Mouse (Mus musculus): ENCODE measurements at regions not wholly inside any gene's neighbourhood (a gene's known extent, or its start where the extent isn't known, plus 50 kb on each side); places are given as distances from the start of the nearest gene placed in this dataset.

DNA sequence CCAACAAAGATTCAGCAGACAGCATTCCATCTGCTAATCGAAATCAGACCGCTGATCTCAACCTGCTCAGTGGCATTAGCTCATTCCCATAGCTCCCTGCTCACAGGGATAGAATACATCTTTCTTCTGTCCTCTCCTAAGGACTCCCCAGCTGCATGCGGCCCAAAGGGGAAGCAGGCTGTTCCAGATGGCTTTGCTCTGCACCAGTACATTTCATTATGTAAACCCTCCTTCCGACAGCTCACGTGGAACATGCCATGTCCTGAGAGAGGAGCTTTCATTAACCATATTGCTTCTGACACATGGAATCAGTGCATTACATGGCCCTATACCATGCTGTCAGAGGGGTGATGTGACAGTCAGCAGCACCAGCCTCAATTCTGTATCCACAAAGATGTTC lies 105.9 kb upstream of the Nmur2 start:
- no peaks in the 10 kb centered on the region for H3K9me3 ChIP-seq (replicated peaks)
- peaks cover 4% of the 10 kb centered on the region for H3K4me1 ChIP-seq
- H3K9ac ChIP-seq = no peak overlapping the region
- H3K27ac ChIP-seq = no peak overlapping the region
- H3K36me3 ChIP-seq = no peaks in the 10 kb centered on the region
- peak; percentile 54; the same call in 1 of the 2 replicates for ATAC-seq (ENCODE audit: low FRiP score)
- H3K4me2 ChIP-seq (replicated peaks) = no peak overlapping the region
- peaks cover 22% of the 10 kb centered on the region for H3K27me3 ChIP-seq
- no peak overlapping the region for H3K4me3 ChIP-seq
- WGBS = 67% methylated on average over 5 of the region's 5 CpGs

DNA sequence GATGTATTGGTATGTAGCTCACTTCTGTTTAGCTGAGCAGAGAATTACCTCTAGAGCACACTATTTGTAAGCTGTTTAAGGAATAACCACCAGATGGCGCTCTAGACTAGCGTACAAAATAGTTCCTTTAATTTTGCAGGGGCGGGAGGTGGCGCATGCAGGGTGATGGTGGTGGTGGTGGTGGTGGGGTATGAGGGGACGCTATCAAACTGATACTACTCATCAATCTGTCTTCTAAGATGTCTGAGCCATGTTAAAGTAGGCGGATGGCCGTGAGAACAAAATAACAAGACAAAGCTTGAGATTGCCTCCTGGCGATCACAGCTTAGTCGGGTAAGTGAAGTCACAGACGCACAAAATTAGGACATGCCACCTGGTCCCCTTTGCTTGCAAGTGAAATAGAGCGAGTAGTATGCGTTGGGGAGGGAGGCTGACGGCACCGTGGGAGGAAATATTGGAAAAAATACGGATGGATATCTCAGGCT lies 90.6 kb upstream of the Nmur2 start:
- Histone ChIP-seq H3K27ac (no peak overlapping the region), H3K9me3 (replicated peaks) (no peaks in the 10 kb centered on the region), H3K27me3 (no peaks in the 10 kb centered on the region), H3K36me3 (no peaks in the 10 kb centered on the region), H3K4me2 (replicated peaks) (peak overlapping the region; percentile 30), H3K4me3 (no peak overlapping the region), H3K4me1 (no peaks in the 10 kb centered on the region), H3K9ac (no peak overlapping the region)
- no peak for ATAC-seq (ENCODE audit: low FRiP score)
- WGBS = 29% methylated on average over 15 of the region's 15 CpGs

DNA sequence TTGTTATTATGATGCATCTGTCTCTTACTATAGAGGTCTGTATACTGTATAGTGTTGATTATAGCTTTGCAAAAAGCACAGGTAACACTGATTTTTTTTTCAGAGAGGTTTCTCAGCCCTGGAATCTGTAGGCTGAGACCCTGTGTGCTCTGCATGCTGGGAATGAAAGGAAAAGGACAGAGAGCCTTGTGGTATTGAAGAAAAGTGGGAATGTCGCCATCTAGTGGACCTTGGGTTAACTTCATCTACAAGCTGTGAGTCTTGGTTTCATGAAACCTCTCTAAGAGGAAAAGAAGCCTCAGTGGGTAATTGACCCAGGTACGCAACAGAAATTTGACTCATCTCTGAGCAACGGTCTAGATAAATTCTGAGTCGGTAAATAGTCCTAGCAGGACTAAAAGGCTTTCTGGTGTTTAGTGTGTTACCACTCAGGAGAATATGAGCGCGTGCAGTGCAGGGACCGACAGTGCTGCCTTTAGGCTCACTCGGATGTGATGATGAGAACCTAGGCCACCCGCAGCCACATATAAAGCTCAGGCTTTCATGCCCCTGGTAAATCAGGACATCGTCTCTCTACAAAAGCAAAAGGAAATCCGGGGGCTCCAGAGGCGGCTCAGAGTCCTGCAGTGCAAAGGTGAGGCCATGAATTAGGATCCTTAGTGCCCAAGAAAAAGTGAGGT lies 75.9 kb upstream of the Nmur2 start:
- no peaks in the 10 kb centered on the region for H3K4me1 ChIP-seq
- H3K27me3 ChIP-seq = no peaks in the 10 kb centered on the region
- no peak overlapping the region for H3K9ac ChIP-seq
- H3K9me3 ChIP-seq (replicated peaks) = no peaks in the 10 kb centered on the region
- H3K27ac ChIP-seq = no peak overlapping the region
- H3K4me3 ChIP-seq = no peak overlapping the region
- no peak for ATAC-seq (ENCODE audit: low FRiP score)
- 54% methylated on average over 12 of the region's 12 CpGs for WGBS
- no peaks in the 10 kb centered on the region for H3K36me3 ChIP-seq
- H3K4me2 ChIP-seq (replicated peaks) = no peak overlapping the region

DNA sequence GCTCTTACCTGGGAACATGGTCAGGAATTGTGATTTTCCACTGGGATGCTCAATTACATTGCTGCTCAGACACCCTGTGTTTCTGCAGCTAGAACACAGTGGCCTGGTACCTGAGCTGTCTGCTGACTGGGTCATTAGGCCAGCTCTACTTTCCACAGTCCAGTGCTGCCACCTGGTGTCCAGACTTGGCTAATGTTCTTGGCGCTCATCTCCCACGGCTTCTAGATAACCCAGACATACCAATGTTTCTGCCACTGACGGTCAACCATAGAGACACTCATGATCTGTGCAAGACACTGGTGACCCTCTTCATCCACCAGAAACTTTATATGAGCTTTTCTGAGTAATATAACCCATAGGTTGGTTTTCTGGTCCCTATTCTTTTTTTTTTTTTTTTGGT lies 67.1 kb upstream of the Nmur2 start:
- H3K4me1 ChIP-seq = no peaks in the 10 kb centered on the region
- no peak for ATAC-seq (ENCODE audit: low FRiP score)
- no peaks in the 10 kb centered on the region for H3K27me3 ChIP-seq
- no peak overlapping the region for H3K4me2 ChIP-seq (replicated peaks)
- H3K4me3 ChIP-seq = no peak overlapping the region
- no peaks in the 10 kb centered on the region for H3K9me3 ChIP-seq (replicated peaks)
- H3K9ac ChIP-seq = no peak overlapping the region
- WGBS = 11% methylated on average over 3 of the region's 3 CpGs
- no peak overlapping the region for H3K27ac ChIP-seq
- H3K36me3 ChIP-seq = no peaks in the 10 kb centered on the region

DNA sequence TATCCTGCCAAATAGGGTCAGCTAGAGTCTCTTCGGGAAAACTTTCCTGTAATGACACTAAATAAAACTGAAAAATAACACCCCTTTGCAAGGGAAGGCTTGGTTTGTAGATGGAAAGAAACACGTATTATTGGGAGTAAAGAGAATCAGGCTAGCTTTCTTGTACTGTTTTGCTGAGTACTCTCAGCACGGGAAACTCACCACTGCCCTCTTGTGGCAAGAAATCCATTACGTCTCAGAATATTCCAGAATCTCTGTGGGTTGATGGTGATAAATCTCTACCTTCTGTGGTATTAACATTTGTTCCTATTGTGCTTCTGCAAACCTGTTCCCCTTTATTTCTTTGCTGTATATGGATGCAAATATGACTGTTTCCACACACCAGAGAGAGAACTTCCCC lies 64.8 kb upstream of the Nmur2 start:
- no peak overlapping the region for H3K27ac ChIP-seq
- no peak overlapping the region for H3K9ac ChIP-seq
- no peaks in the 10 kb centered on the region for H3K9me3 ChIP-seq (replicated peaks)
- H3K27me3 ChIP-seq = no peaks in the 10 kb centered on the region
- no peak for ATAC-seq (ENCODE audit: low FRiP score)
- WGBS = 38% methylated on average over 4 of the region's 4 CpGs
- no peak overlapping the region for H3K4me2 ChIP-seq (replicated peaks)
- H3K4me3 ChIP-seq = no peak overlapping the region
- no peaks in the 10 kb centered on the region for H3K4me1 ChIP-seq
- H3K36me3 ChIP-seq = no peaks in the 10 kb centered on the region

DNA sequence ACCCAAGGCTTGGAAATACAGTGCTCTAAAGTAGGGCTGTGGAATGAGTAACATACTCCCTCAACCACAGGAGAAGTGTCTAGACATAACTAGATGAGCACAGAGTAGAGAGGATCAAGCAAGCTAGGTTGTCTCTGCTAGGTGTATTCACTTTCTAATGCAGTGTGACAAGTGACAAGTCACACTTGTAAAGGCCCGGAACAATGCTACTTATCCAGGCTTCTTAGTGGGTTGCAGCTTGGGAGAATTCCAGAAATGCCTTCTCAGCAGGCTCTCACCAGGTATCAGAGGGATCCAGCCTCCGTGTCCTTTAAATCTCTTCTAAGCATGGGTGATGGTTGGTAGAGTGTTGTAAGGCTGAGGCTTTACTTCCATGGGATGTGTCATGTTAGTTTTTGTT lies 52.1 kb upstream of the Nmur2 start:
- Histone ChIP-seq H3K4me2 (replicated peaks) (no peak overlapping the region), H3K27ac (no peak overlapping the region), H3K4me1 (no peaks in the 10 kb centered on the region), H3K27me3 (no peaks in the 10 kb centered on the region), H3K36me3 (no peaks in the 10 kb centered on the region), H3K9ac (no peak overlapping the region), H3K9me3 (replicated peaks) (no peaks in the 10 kb centered on the region), H3K4me3 (no peak overlapping the region)
- no peak for ATAC-seq (ENCODE audit: low FRiP score)
- WGBS = 33% methylated on average over 2 of the region's 2 CpGs

All from hindbrain, embryonic 12.5 days (tissue).